Mouse (Mus musculus): ENCODE measurements around the gene Tcf7l2. TPM values are rescaled to one million over a fixed set of nuclear protein-coding genes. Genes with fewer than 3 reads are reported as not detected.

Gene Tcf7l2
- polyA plus RNA-seq, 1 experiment = 10.3 TPM

DNA sequence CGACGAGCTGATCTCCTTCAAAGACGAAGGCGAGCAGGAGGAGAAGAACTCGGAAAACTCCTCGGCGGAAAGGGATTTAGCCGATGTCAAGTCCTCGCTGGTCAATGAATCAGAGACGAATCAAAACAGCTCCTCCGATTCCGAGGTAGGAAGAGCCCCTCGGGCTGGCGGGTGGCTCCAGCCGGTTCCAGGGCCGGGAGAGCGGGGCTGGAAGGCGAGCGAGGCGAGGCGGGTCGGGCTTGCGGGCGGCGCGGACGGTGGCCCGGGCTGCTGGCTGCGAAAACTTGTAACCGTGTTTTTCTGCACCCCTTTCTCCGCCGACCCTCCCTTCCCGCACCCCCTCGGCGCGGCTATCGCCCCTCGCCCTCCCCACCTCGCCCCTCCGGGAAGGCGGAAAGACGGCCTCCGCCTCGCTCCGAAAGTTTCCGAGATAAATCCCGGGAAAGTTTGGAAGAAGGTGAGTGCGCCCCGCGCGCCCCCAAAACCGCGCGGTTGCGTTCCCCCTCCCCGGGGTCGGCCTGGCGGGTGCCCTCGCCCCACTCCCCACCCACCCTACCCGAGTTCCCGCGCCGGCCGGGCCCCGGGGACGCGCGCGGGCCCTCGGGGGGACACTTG is 873 bp downstream of the Tcf7l2 start:
- peak overlapping the region; percentile 75 for H3K4me3 ChIP-seq (ENCODE audit: insufficient read depth, poor library complexity, severe bottlenecking)
- TF ChIP-seq USF1 (IDR thresholded peaks at IDR 0.05; ENCODE audit: low read depth) (no peak), CEBPB (IDR thresholded peaks at IDR 0.05; ENCODE audit: low read depth) (no peak), MAX (IDR thresholded peaks at IDR 0.05) (no peak), FOSL1 (IDR thresholded peaks at IDR 0.05; ENCODE audit: insufficient read depth, low read length, poor library complexity, severe bottlenecking) (no peak), MYOG (IDR thresholded peaks at IDR 0.05; ENCODE audit: control insufficient read depth, extremely low read depth, insufficient read length) (no peak), MYOD1 (IDR thresholded peaks at IDR 0.05; ENCODE audit: control insufficient read depth, insufficient read length, low read depth) (no peak), CTCF (IDR thresholded peaks at IDR 0.05; ENCODE audit: control insufficient read depth, insufficient read depth, insufficient read length) (no peak)
- no peaks in the 10 kb centered on the region for H3K27me3 ChIP-seq (ENCODE audit: control insufficient read depth, insufficient read depth, insufficient read length)
- no peaks in the 10 kb centered on the region for H3K36me3 ChIP-seq (ENCODE audit: control insufficient read depth, insufficient read depth)
- peaks cover 55% of the 10 kb centered on the region for H3K79me2 ChIP-seq (ENCODE audit: control insufficient read depth, insufficient read depth)
- H3ac ChIP-seq (ENCODE audit: control insufficient read depth, insufficient read length, low read depth) = peak overlapping the region; percentile 78
- H3K79me3 ChIP-seq (ENCODE audit: low read depth) = peaks cover 30% of the 10 kb centered on the region

DNA sequence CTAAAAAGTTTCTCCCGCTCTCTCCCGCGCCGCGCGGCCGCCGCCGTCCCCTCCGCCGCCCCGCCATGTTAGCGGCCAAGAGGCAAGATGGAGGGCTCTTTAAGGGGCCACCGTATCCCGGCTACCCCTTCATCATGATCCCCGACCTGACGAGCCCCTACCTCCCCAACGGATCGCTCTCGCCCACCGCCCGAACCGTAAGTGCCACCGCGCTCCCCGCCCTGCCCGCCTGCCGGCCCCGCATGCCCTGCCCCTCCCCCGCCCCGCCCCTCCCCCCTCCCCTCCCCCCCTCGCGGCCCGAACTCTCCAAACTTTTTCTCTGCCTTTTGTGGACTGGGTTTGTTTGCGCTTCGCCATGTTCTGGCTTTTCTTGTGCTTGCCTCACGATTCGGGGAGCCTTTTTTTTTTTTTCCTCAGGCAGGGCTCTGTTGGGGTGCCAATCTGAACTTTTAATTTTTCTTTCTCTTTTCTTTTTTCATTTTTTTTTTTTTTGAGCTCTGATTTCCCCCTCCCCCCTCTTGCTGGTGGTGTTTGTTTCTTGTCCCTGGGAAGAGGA is 1.5 kb downstream of the Tcf7l2 start:
- TF ChIP-seq MYOG (IDR thresholded peaks at IDR 0.05; ENCODE audit: control insufficient read depth, extremely low read depth, insufficient read length) = no peak
- no peak for TF ChIP-seq CEBPB (IDR thresholded peaks at IDR 0.05; ENCODE audit: low read depth)
- no peak for TF ChIP-seq MYOD1 (IDR thresholded peaks at IDR 0.05; ENCODE audit: control insufficient read depth, insufficient read length, low read depth)
- TF ChIP-seq CTCF (IDR thresholded peaks at IDR 0.05; ENCODE audit: control insufficient read depth, insufficient read depth, insufficient read length) = no peak
- TF ChIP-seq USF1 (IDR thresholded peaks at IDR 0.05; ENCODE audit: low read depth) = no peak
- no peak for TF ChIP-seq FOSL1 (IDR thresholded peaks at IDR 0.05; ENCODE audit: insufficient read depth, low read length, poor library complexity, severe bottlenecking)
- TF ChIP-seq MAX (IDR thresholded peaks at IDR 0.05) = no peak
- Histone ChIP-seq H3K79me2 (ENCODE audit: control insufficient read depth, insufficient read depth) (peaks cover 60% of the 10 kb centered on the region), H3ac (ENCODE audit: control insufficient read depth, insufficient read length, low read depth) (peak overlapping the region; percentile 81), H3K79me3 (ENCODE audit: low read depth) (peaks cover 31% of the 10 kb centered on the region), H3K36me3 (ENCODE audit: control insufficient read depth, insufficient read depth) (no peaks in the 10 kb centered on the region), H3K27me3 (ENCODE audit: control insufficient read depth, insufficient read depth, insufficient read length) (no peaks in the 10 kb centered on the region), H3K4me3 (ENCODE audit: insufficient read depth, poor library complexity, severe bottlenecking) (peak overlapping the region; percentile 75)

GRCm38 (mm10) chr19:55743557-55744441 is 2.2 kb downstream of the Tcf7l2 start:
- TF ChIP-seq FOSL1 (IDR thresholded peaks at IDR 0.05; ENCODE audit: insufficient read depth, low read length, poor library complexity, severe bottlenecking) (no peak), USF1 (IDR thresholded peaks at IDR 0.05; ENCODE audit: low read depth) (no peak), CEBPB (IDR thresholded peaks at IDR 0.05; ENCODE audit: low read depth) (no peak)
- H3K79me3 ChIP-seq (ENCODE audit: low read depth) = peaks cover 36% of the 10 kb centered on the region
- H3K27me3 ChIP-seq (ENCODE audit: control insufficient read depth, insufficient read depth, insufficient read length) = no peaks in the 10 kb centered on the region
- peak overlapping the region; percentile 81 for H3ac ChIP-seq (ENCODE audit: control insufficient read depth, insufficient read length, low read depth)
- no peaks in the 10 kb centered on the region for H3K36me3 ChIP-seq (ENCODE audit: control insufficient read depth, insufficient read depth)
- peak overlapping the region; percentile 75 for H3K4me3 ChIP-seq (ENCODE audit: insufficient read depth, poor library complexity, severe bottlenecking)
- peaks cover 67% of the 10 kb centered on the region for H3K79me2 ChIP-seq (ENCODE audit: control insufficient read depth, insufficient read depth)

- Histone ChIP-seq H3K79me3 (ENCODE audit: low read depth) (peaks cover 38% of the 10 kb centered on the region), H3K27me3 (ENCODE audit: control insufficient read depth, insufficient read depth, insufficient read length) (no peaks in the 10 kb centered on the region), H3K36me3 (ENCODE audit: control insufficient read depth, insufficient read depth) (no peaks in the 10 kb centered on the region), H3ac (ENCODE audit: control insufficient read depth, insufficient read length, low read depth) (peak overlapping the region; percentile 28), H3K79me2 (ENCODE audit: control insufficient read depth, insufficient read depth) (peaks cover 68% of the 10 kb centered on the region), H3K4me3 (ENCODE audit: insufficient read depth, poor library complexity, severe bottlenecking) (peak overlapping the region; percentile 75)
- TF ChIP-seq USF1 (IDR thresholded peaks at IDR 0.05; ENCODE audit: low read depth) (no peak), FOSL1 (IDR thresholded peaks at IDR 0.05; ENCODE audit: insufficient read depth, low read length, poor library complexity, severe bottlenecking) (no peak), CTCF (IDR thresholded peaks at IDR 0.05; ENCODE audit: control insufficient read depth, insufficient read depth, insufficient read length) (no peak), CEBPB (IDR thresholded peaks at IDR 0.05; ENCODE audit: low read depth) (no peak), MAX (IDR thresholded peaks at IDR 0.05) (no peak), MYOG (IDR thresholded peaks at IDR 0.05; ENCODE audit: control insufficient read depth, extremely low read depth, insufficient read length) (no peak), MYOD1 (IDR thresholded peaks at IDR 0.05; ENCODE audit: control insufficient read depth, insufficient read length, low read depth) (no peak)
Observed at GRCm38 (mm10) chr19:55744576-55745191, 3.1 kb downstream of the Tcf7l2 start.

DNA sequence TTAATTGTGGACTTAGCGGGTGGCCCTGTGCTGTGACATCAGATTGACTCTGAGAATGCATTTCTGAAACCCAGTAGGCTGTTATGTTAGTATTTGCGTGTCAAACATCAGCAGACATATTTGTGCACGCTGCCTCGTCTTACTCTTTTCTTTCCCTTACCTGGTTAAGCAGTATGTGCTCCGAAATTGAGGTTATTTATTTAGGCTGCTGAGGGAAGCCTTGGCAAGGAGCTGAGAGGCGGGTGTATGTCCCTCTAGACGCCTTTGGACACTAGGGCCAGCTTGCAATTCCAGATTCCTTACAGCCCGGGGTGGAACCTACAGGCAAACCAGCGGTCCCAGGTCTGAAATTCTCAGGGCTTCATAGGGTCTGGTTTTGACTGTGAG is 3.6 kb downstream of the Tcf7l2 start:
- H3K27me3 ChIP-seq (ENCODE audit: control insufficient read depth, insufficient read depth, insufficient read length) = no peaks in the 10 kb centered on the region
- peak overlapping the region; percentile 75 for H3K4me3 ChIP-seq (ENCODE audit: insufficient read depth, poor library complexity, severe bottlenecking)
- no peak for TF ChIP-seq MYOD1 (IDR thresholded peaks at IDR 0.05; ENCODE audit: control insufficient read depth, insufficient read length, low read depth)
- TF ChIP-seq CTCF (IDR thresholded peaks at IDR 0.05; ENCODE audit: control insufficient read depth, insufficient read depth, insufficient read length) = no peak
- no peak for TF ChIP-seq MYOG (IDR thresholded peaks at IDR 0.05; ENCODE audit: control insufficient read depth, extremely low read depth, insufficient read length)
- no peak for TF ChIP-seq USF1 (IDR thresholded peaks at IDR 0.05; ENCODE audit: low read depth)
- H3K79me3 ChIP-seq (ENCODE audit: low read depth) = peaks cover 38% of the 10 kb centered on the region
- peak overlapping the region; percentile 39 for H3ac ChIP-seq (ENCODE audit: control insufficient read depth, insufficient read length, low read depth)
- peaks cover 72% of the 10 kb centered on the region for H3K79me2 ChIP-seq (ENCODE audit: control insufficient read depth, insufficient read depth)
- H3K36me3 ChIP-seq (ENCODE audit: control insufficient read depth, insufficient read depth) = no peaks in the 10 kb centered on the region
